Mouse (Mus musculus): ENCODE data around the gene Pakap. TPM values are rescaled to one million over a fixed set of nuclear protein-coding genes. Genes with fewer than 3 reads are reported as not detected.

Gene Pakap
- total RNA-seq, 2 experiments from 2014 or later = 56.9 to 65.9 TPM

DNA sequence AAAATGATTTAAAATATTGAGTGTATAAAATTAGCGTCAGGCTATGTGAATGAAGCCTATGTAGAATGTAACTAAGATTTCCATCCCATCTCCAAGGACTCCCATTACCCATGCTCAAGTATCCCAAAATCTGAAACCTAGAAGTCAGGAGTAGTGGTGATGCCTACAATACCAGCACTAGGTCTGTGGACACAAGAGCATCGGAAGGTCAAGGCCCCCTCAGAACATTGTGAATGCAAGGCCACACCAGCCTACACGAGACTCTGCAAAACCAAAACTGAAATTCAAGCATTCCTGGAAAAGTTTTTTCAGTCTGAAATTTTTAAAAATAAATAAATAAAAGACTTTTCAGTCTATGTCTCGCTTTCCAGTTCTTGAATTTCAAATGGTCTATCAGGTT, 104.6 kb downstream of the Pakap start:
- DNase-seq (ENCODE audit: low spot score in 2 of 2) = no peak

GRCm38 (mm10) chr4:57672996-57673906, 105.3 kb downstream of the Pakap start:
- DNase-seq (ENCODE audit: low spot score in 2 of 2) = peak; percentile 54 to 82

- no peak for DNase-seq (ENCODE audit: low spot score in 2 of 2)
Measured at GRCm38 (mm10) chr4:57674351-57674750, 106.4 kb downstream of the Pakap start.

- peak in 1 of 2 experiments; percentile 22 for DNase-seq (ENCODE audit: low spot score in 2 of 2)
Measured at GRCm38 (mm10) chr4:57675387-57675786, 107.4 kb downstream of the Pakap start.

DNA sequence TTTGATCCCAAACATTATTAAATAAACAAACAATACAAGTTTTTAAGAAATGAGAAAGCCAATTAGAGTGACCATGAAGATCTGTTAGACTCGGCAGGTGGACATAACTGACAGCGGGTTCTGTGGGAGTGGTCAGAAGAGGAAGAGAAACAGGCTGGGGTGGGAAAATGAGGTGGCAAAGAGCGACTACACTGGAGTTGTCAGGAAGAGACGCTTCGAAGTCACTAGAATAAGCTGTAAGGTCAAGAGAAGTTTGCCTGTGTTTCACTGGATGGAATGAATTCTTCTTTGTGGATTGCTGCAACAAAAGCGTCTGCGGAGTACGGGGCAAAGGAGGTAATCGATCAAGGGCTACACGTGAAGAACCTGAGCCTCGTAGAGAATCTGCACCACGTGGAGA, 109.9 kb downstream of the Pakap start:
- DNase-seq (ENCODE audit: low spot score in 2 of 2) = no peak

DNA sequence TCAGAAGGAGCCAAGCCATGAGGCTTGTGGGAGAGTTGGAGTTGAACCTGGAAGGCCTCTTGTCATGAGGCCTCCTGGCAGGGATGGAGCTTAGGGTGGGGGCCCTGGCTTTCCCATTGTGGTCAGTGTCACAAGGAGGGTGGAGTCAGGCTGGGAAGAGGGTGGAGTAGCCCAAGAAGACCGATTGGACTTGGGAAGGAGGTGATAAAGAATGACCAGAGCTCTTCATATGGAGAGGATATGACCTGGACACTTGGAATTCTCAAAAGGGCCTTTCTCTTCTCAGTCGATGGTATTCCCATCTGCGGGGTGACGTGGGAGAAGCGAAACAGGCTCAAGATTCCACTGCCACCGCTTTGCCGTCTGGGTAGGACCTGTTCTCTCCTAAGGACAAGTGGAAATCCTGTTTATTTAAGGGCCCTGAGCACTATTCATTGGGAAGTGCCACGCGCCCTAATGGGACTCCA, 111.0 kb downstream of the Pakap start:
- no peak for DNase-seq (ENCODE audit: low spot score in 2 of 2)

DNA sequence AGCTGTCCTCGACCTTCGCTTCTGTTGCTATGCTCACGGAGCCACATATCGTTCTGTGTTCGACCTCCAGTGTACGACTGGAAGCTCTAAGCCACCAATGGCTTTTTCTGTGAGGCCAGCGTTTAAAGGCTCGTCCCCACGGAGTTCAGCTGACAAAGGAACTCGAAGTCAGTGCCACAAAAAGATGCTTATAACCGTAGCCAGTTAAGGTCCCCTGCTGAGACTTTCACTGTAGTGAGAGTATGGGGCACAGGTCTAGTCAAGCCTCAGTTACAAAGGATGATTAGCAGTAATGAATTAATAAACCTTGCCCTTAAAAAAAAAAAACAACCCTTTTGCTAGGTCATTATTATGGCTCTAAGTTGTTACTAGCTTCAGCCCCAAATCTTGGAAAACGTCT, 112.2 kb downstream of the Pakap start:
- no peak for DNase-seq (ENCODE audit: low spot score in 2 of 2)

DNA sequence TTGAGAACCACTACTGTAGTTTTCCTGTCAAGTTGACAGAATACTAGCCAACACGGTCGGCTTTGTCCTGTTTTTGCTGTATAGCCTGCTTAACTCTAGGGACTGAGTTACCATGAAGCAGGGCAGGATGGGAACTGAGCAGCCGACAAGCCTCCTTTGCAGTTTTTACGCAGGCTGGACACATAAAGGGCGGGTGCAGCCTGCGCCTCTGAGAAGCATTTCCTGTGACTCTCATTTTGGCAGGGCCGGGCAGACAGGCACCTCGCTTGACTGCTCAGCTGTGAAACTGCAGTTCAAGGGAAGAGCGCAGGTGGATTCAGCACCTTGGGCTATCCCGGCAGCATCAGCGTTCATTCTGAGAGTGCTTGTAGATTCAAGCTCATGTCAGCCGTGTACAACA, 113.5 kb downstream of the Pakap start:
- no peak for DNase-seq (ENCODE audit: low spot score in 2 of 2)

- DNase-seq (ENCODE audit: low spot score in 2 of 2) = no peak
Measured at GRCm38 (mm10) chr4:57682341-57682740, 114.4 kb downstream of the Pakap start.

DNA sequence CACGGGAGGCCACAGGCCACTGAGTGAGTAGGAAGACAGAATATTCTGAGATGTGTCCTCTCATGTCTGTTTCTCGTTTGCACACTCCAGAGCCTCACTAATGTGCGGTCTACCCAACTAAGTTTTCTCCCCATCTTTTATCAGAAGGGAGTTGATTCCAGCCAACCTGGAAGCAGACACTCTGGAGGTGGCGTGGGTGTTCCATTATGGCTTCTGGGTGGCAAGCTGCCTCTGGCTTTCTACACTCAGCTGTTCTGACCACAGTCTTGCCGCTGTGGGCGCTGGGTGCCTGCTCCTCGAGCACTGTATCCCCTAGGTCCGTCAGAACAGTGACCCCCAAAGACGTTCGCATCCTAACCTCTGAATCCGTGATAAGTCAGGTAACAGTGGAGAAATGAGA, 115.0 kb downstream of the Pakap start:
- no peak for DNase-seq (ENCODE audit: low spot score in 2 of 2)

- no peak for DNase-seq (ENCODE audit: low spot score in 2 of 2)
Measured at GRCm38 (mm10) chr4:57684676-57685215, 116.8 kb downstream of the Pakap start.

DNA sequence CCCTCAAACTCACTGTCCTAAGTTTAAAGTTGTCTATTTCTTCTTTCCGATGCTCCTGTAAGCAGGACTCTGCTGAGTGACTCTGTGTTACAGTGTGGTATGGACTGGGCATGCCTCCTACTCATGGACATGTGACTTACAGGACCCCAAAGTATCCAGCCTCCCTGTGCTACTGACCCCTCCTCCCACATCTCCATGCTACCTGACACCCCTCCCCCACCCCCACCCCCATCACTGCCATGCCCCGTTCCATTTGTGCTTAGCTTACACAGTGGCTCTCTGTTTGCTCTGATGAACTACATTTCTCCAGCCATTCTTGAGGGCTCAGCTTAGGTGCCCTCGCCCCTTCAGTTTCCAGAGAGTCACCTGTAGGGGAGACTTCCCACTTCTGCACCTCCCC, 118.8 kb downstream of the Pakap start:
- DNase-seq (ENCODE audit: low spot score in 2 of 2) = no peak

GRCm38 (mm10) chr4:57687583-57687982, 119.6 kb downstream of the Pakap start:
- no peak for DNase-seq (ENCODE audit: low spot score in 2 of 2)

DNA sequence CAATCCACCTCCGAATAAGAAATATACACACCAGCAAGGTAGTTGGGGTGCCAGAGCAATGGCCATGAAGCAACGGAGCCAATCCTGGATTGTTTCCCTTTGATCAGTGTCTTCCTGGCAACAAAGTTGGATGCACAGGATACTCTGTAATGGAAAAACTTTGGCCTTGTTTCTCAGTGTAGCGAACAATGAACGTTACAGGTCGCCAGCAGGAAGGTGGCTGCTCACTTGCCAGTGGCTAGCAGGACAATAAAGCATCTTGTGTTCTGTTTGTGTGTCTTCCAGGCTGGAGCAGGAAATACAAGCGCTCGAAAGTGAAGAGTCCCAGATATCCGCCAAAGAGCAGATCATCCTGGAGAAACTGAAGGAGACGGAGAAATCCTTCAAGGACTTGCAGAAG, 120.2 kb downstream of the Pakap start:
- DNase-seq (ENCODE audit: low spot score in 2 of 2) = no peak

- DNase-seq (ENCODE audit: low spot score in 2 of 2) = no peak
Measured at GRCm38 (mm10) chr4:57690001-57690400, 122.0 kb downstream of the Pakap start.

DNA sequence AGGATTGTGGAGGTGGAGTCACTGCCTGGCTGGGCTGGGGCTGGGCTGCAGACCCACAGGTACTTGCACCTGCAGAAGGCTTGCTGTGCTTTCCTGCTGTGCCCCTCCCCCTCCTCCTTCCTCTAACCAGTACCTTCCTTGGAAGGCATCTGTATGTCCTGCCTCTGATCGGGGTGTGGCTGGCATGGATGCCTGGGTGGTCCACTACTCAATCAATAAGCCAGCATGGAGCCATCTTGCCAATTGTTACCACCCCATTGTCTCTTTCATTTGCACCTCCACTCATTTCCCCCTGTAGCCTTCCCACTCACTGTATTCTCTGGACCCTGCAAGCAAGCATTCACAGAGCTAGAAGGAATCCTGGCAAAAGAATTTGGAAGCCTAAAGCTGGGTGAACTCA, 122.8 kb downstream of the Pakap start:
- DNase-seq (ENCODE audit: low spot score in 2 of 2) = no peak

- no peak for DNase-seq (ENCODE audit: low spot score in 2 of 2)
Measured at GRCm38 (mm10) chr4:57694356-57695136, 126.6 kb downstream of the Pakap start.

GRCm38 (mm10) chr4:57696955-57697354, 129.0 kb downstream of the Pakap start:
- no peak for DNase-seq (ENCODE audit: low spot score in 2 of 2)

DNA sequence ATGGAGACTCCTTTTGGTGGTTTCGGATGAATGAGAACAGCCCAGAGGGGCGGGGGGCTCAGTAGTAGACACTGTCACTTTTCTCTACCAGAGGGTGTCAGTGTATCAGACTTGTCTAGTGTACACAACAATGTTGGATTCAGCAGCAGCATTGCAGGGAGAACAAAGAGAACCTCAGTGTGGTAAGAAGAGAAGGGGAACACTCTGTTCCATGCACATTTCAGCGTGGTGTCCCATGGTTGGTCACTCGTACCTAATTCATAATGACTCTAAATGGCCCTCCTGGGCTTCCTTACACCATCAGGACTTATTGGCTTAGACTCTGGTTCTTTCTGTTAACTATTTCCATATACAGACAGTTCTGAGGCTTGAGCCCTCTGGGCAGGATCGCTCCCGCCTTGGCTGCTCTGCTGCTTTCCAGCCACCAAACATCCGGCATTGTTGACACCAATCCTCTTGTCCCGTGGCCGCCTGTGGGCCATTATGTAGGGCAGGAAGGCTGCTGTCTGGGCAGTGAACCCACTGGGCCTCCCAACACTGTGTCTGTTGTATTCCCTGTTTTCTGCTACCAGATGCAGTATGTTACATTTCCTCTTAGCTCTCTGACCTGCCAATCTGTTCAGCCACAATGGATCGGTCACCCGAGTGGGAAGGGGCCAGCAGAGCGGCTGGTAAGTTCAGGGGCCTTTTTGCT, 130.1 kb downstream of the Pakap start:
- DNase-seq (ENCODE audit: low spot score in 2 of 2) = no peak

- DNase-seq (ENCODE audit: low spot score in 2 of 2) = no peak
Measured at GRCm38 (mm10) chr4:57701576-57701975, 133.6 kb downstream of the Pakap start.
